Mouse (Mus musculus) testis, adult 2 months (tissue): ENCODE results near the gene Sphk2.
A peak's percentile ranks its signal among the peaks of the same experiment; 100 is the strongest.

Experiments
- CTCF ChIP-seq: fragments of 200-500 bp; IDR thresholded peaks from 2 replicates; pipeline ENCODE4 v1.5.1; 2012; ENCODE audit warnings: low read depth, mild to moderate bottlenecking, inconsistent platforms, low read length, moderate library complexity; ENCODE audit not compliant: control insufficient read depth, insufficient read depth, insufficient replicate concordance
- POLR2A ChIP-seq: fragments of 200-500 bp; IDR thresholded peaks from 2 replicates; pipeline ENCODE4 v1.6.1; 2012; ENCODE audit warnings: low read depth, mild to moderate bottlenecking, inconsistent platforms, low read length, moderate library complexity; ENCODE audit not compliant: control insufficient read depth

- no peak for TF ChIP-seq CTCF
- peak; percentile 79; the same call in 1 of the 2 replicates for TF ChIP-seq POLR2A
Observed at GRCm38 (mm10) chr7:45725713-45726112, 7.9 kb upstream of the Sphk2 start, which contains the start of gene Spaca4.
